Mouse (Mus musculus) spleen, adult 2 months (tissue): ENCODE measurements around the gene Rap2b.

Experiments used
- CTCF ChIP-seq: fragments of 200-500 bp; IDR thresholded peaks from 2 replicates; pipeline ENCODE4 v1.5.1; 2011; ENCODE audit warnings: mild to moderate bottlenecking, inconsistent platforms; ENCODE audit not compliant: insufficient read depth, insufficient read length, insufficient replicate concordance; ENCODE audit errors: extremely low read depth
- POLR2A ChIP-seq: fragments of 200-500 bp; IDR thresholded peaks from 2 replicates; pipeline ENCODE4 v1.6.1; 2011; ENCODE audit warnings: low read depth, low read length, inconsistent platforms

- TF ChIP-seq CTCF, result no peak
- TF ChIP-seq POLR2A, result no peak
Observed at GRCm38 (mm10) chr3:61364661-61364977, 3.2 kb downstream of the Rap2b start.
